In genomic region chr9:27299286-27300187, GRCm38 (mm10) we compare ENCODE assay signal across 8 mouse cellular contexts. TPM values are rescaled to one million over a fixed set of nuclear protein-coding genes. Genes with fewer than 3 reads are reported as not detected.
DNase-seq lines count a peak whose midpoint lies in the region; ATAC-seq and TF ChIP-seq lines count a peak whose summit lies in the region.

No protein-coding gene starts in this region.

- H3K27me3 ChIP-seq in forebrain, embryonic 15.5 days, result no peaks in the 10 kb centered on the region; the same call in 1 of the 2 replicates
- H3K27me3 ChIP-seq in limb, embryonic 10.5 days (ENCODE audit: low read depth, poor library complexity, severe bottlenecking), result peaks cover 44% of the 10 kb centered on the region

- peak overlapping the region; percentile 81 for H3K9ac ChIP-seq in forebrain, embryonic 15.5 days (replicated peaks)

- peak overlapping the region; percentile 85 for H3K27ac ChIP-seq in left cerebral cortex, adult 2 months
- H3K27ac ChIP-seq in forebrain, embryonic 15.5 days (replicated peaks), result peak overlapping the region; percentile 90
- H3K27ac ChIP-seq in limb, embryonic 10.5 days, result no peak overlapping the region; the same call in 1 of the 2 replicates

- intact Hi-C loops in left cerebral cortex, adult 2 months (cut with DNase I), result loop anchor here (1.0 to 5.0 kb wide), 3 partner anchors 107 to 187 kb away; no protein-coding TSS in a partner anchor

- peak; percentile 3 for ATAC-seq in forebrain, embryonic 15.5 days (replicated peaks)

- peak overlapping the region; percentile 92 for H3K4me2 ChIP-seq in forebrain, embryonic 15.5 days (replicated peaks)

- no peaks in the 10 kb centered on the region for H3K36me3 ChIP-seq in forebrain, embryonic 15.5 days
- no peaks in the 10 kb centered on the region for H3K36me3 ChIP-seq in limb, embryonic 10.5 days

- peak overlapping the region; percentile 83 for H3K4me3 ChIP-seq in left cerebral cortex, adult 2 months
- peak overlapping the region; percentile 79 for H3K4me3 ChIP-seq in forebrain, embryonic 15.5 days
- peak overlapping the region; percentile 73 for H3K4me3 ChIP-seq in limb, embryonic 10.5 days

- no peaks in the 10 kb centered on the region for H3K9me3 ChIP-seq in forebrain, embryonic 15.5 days
- no peaks in the 10 kb centered on the region for H3K9me3 ChIP-seq in limb, embryonic 10.5 days (replicated peaks)

- peak in 1 of 2 experiments; percentile 48 for DNase-seq in left cerebral cortex, adult 2 months (ENCODE audit: extremely low spot score in 1 of 2, low spot score in 2 of 2)
- DNase-seq in left cerebral cortex, adult 8-10 months (ENCODE audit: low spot score in 2 of 2), result no peak
- DNase-seq in adrenal gland, postnatal 36 days, result peak; percentile 29 to 44
- peak; percentile 54 for DNase-seq in limb, embryonic 10.5 days (ENCODE audit: low spot score)
- peak; percentile 51 for DNase-seq in retina, postnatal 1 day
- DNase-seq in thymus, adult 18-20 months, result no peak
- no peak for DNase-seq in layer of hippocampus, adult 9-10 months (ENCODE audit: low spot score)

- under 1% methylated on average over 68 of the region's 68 CpGs for WGBS in forebrain, embryonic 15.5 days
- under 1% methylated on average over 68 of the region's 68 CpGs for WGBS in limb, embryonic 10.5 days

- TF ChIP-seq CTCF in left cerebral cortex, adult 2 months (IDR thresholded peaks at IDR 0.05), result no peak

- peaks cover 42% of the 10 kb centered on the region for H3K4me1 ChIP-seq in forebrain, embryonic 15.5 days
- H3K4me1 ChIP-seq in limb, embryonic 10.5 days, result peaks cover 60% of the 10 kb centered on the region

RNA-seq across cellular contexts. Expression of gene Igsf9b, which starts 0.5 kb away (rescaled TPM):
- 10 to 100 TPM; 74.8 to 89.1 TPM for total RNA-seq in left cerebral cortex, adult 2 months (2021)
- 10 to 100 TPM; 47.5 to 53.8 (median 50.6) TPM for total RNA-seq in left cerebral cortex, adult 8-10 months (2022)
- total RNA-seq in adrenal gland, postnatal 36 days (2021), result 1 to 10 TPM; 4.0 to 6.0 TPM
- 12.6 and 12.8 TPM in 2 replicates for polyA plus RNA-seq in forebrain, embryonic 15.5 days (2015; fragmentation: Nextera tagmentation; extraction: Ambion mirVana)
- polyA plus RNA-seq in limb, embryonic 10.5 days (2016; fragmentation: Nextera tagmentation; extraction: Ambion mirVana), result 3.3 and 3.4 TPM in 2 replicates

Comparison
In these comparisons a context has a peak if more than half of its experiments do, and no peak if none do; other contexts are left out.
1. DNase-seq: peak in adrenal gland, postnatal 36 days (2 of 2), limb, embryonic 10.5 days (single experiment) and retina, postnatal 1 day (single experiment); none in left cerebral cortex, adult 8-10 months (0 of 2), thymus, adult 18-20 months (0 of 2) and layer of hippocampus, adult 9-10 months (single experiment).
2. RNA of gene Igsf9b, which starts 0.5 kb away (total RNA-seq): 74.8 to 89.1 TPM in left cerebral cortex, adult 2 months and 47.5 to 53.8 TPM in left cerebral cortex, adult 8-10 months; 4.0 to 6.0 TPM in adrenal gland, postnatal 36 days; every median in the first group is over 4 times any median in the second.
3. Peak in every context shown above with its lines, with median percentiles within 50 percentile points of each other: H3K4me3 ChIP-seq.